Mouse (Mus musculus) heart, embryonic 10.5 days (tissue): Measurements from ENCODE around the gene Zfp654. TPM values are rescaled to one million over a fixed set of nuclear protein-coding genes. Genes with fewer than 3 reads are reported as not detected.

Source experiments
- DNase-seq: peaks from one replicate; pipeline ENCODE4 v3.0.0-alpha.2; 2017; ENCODE audit warnings: low spot score
- H3K27ac ChIP-seq: fragments of 300-500 bp; sonication (generic); 2 replicates; pipeline ENCODE4 v1.5.1; 2016; ENCODE audit warnings: mild to moderate bottlenecking
- H3K27me3 ChIP-seq: fragments of 300-500 bp; sonication (generic); 2 replicates; pipeline ENCODE4 v1.6.1; 2016; ENCODE audit warnings: mild to moderate bottlenecking; ENCODE audit not compliant: poor library complexity, insufficient read depth, severe bottlenecking
- H3K36me3 ChIP-seq: fragments of 300-500 bp; sonication (generic); 2 replicates; pipeline ENCODE4 v1.6.1; 2016; ENCODE audit warnings: mild to moderate bottlenecking, moderate library complexity
- H3K4me1 ChIP-seq: fragments of 300-500 bp; sonication (generic); 2 replicates; pipeline ENCODE4 v1.6.1; 2016; ENCODE audit warnings: mild to moderate bottlenecking
- H3K4me3 ChIP-seq: fragments of 300-500 bp; sonication (generic); 2 replicates; pipeline ENCODE4 v1.5.1; 2016; ENCODE audit warnings: mild to moderate bottlenecking, moderate library complexity
- H3K9me3 ChIP-seq: fragments of 300-500 bp; sonication (generic); 2 replicates; pipeline ENCODE4 v1.6.1; 2016; ENCODE audit warnings: mild to moderate bottlenecking, moderate library complexity
- WGBS: fragments of 180-500 bp; shearing (Covaris S2); methylation state at CpG from one replicate; pipeline ENCODE4 v1.1.7; 2016; 5-methylcytosine and 5-hydroxymethylcytosine counted together
- polyA plus RNA-seq: library from polyadenylated mRNA; unstranded; fragments of >200 nt; fragmentation: Nextera tagmentation; extraction: Ambion mirVana; gene quantifications from 2 replicates; pipeline ENCODE4 v1.2.1, GENCODE M21; 2016

The Zfp654 gene
- polyA plus RNA-seq, 1 experiment from 2014 or later, result 7.0 TPM

DNA sequence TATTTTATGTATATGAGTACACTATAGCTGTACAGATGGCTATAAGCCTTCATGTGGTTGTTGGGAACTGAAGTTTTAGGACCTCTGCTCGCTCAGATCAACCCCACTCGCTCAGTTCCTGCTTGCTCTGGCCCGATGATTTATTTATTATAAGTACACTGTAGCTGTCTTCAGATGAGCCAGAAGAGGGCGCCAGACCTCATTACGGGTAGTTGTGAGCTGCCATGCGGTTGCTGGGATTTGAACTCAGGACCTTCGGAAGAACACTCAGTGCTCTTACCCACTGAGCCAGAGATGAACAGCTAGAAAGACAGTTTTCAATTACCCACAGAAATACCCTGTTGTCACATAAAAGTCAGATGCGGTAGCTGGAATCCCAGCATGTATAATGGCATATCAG lies 5.5 kb downstream of the Zfp654 start:
- Histone ChIP-seq H3K27me3 (no peaks in the 10 kb centered on the region), H3K4me1 (0 out of 2 replicates have a peak, but pooled peaks cover 3% of the 10 kb centered on the region), H3K36me3 (no peaks in the 10 kb centered on the region), H3K9me3 (no peaks in the 10 kb centered on the region), H3K4me3 (no peak overlapping the region), H3K27ac (no peak overlapping the region)
- WGBS, result 89% methylated on average over 8 of the region's 8 CpGs
- DNase-seq, result no peak

DNA sequence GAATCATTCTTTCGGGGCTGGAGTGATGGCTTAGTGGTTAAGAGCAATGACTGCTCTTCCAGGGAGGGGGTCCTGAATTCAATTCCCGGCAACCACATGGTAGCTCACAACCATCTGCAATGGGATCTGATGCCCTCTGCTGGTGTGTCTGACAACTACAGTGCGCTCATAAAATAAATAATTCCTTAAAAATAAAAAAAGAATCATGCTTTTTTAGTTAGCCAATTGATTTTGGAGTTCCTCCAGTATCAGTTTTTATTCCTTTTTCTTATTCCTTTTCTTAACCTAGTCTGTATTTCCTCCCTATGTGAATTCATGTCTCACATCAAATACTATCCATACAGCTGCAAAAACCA lies 9.1 kb downstream of the Zfp654 start:
- 90% methylated on average over 3 of the region's 3 CpGs for WGBS

DNA sequence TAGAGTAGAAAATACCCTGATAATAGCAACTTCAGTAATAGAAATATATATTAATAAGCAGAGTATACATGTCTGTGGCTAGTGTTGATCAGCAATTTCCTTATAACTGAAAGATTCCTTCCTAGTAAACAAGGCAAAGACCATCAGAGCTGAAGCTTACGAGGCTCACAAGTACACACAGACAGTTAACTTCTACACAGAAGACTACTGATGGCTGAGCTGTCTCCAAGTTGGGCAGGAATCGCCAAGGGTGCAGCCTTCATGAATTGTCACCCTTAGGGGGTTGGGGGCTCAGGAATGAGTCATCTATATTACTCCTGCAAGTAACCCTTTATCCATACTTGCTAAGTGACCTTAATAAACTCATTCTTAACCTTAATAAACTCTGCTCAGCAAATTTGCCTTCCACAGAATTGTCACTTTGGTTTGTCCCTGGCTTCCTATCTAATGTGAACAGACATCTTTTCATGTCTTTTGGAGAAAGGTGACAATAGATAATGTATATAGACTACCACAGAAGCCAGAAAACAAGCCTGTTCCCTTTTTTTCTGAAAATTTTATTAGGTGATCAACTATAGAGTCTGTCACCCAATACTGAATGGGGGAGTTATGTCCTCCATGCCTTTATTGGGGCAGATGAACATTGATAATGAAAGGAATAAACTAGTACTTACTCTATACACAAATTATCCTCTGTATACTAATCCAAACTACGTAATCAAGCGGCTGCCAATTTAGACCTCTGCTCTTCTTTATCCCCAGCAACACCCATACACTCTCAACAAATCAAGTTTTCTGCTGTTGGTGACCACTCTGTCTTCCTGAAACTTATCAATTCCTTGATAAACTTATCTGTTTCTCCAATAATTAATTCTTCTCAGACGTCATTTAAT lies 9.7 kb downstream of the Zfp654 start:
- no peak for DNase-seq
- H3K27me3 ChIP-seq, result no peaks in the 10 kb centered on the region
- no peak overlapping the region for H3K27ac ChIP-seq
- no peaks in the 10 kb centered on the region for H3K36me3 ChIP-seq
- no peaks in the 10 kb centered on the region for H3K9me3 ChIP-seq
- 80% methylated on average over 5 of the region's 5 CpGs for WGBS
- H3K4me3 ChIP-seq, result no peak overlapping the region
- H3K4me1 ChIP-seq, result no peaks in the 10 kb centered on the region

More for the DNA sequence above, 9.1 kb downstream of the Zfp654 start:
- Histone ChIP-seq H3K27me3 (no peaks in the 10 kb centered on the region), H3K36me3 (no peaks in the 10 kb centered on the region), H3K9me3 (no peaks in the 10 kb centered on the region), H3K27ac (no peak overlapping the region), H3K4me1 (no peaks in the 10 kb centered on the region), H3K4me3 (no peak overlapping the region)
- DNase-seq, result no peak

DNA sequence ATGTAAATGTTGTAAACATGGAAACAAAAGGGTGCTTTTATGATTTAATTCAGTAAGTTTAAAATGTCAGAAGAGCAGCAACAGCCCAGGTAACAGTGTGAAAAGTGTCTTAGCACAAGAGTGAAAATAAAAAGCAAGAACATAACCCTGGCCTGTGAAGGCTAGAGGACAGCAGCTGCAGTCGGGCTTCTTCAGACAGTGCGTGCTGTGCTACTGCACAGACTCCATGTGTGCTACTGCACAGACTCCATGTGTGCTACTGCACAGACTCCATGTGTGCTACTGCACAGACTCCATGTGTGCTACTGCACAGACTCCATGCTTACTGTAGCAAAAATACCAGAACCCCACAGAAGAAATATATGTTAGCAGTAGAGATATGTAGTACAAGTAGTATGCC lies 14.7 kb downstream of the Zfp654 start:
- H3K36me3 ChIP-seq, result no peaks in the 10 kb centered on the region
- H3K4me3 ChIP-seq, result no peak overlapping the region
- DNase-seq, result no peak
- H3K27ac ChIP-seq, result no peak overlapping the region
- no peaks in the 10 kb centered on the region for H3K4me1 ChIP-seq
- H3K27me3 ChIP-seq, result no peaks in the 10 kb centered on the region
- H3K9me3 ChIP-seq, result no peaks in the 10 kb centered on the region
- 75% methylated on average over 2 of the region's 2 CpGs for WGBS

DNA sequence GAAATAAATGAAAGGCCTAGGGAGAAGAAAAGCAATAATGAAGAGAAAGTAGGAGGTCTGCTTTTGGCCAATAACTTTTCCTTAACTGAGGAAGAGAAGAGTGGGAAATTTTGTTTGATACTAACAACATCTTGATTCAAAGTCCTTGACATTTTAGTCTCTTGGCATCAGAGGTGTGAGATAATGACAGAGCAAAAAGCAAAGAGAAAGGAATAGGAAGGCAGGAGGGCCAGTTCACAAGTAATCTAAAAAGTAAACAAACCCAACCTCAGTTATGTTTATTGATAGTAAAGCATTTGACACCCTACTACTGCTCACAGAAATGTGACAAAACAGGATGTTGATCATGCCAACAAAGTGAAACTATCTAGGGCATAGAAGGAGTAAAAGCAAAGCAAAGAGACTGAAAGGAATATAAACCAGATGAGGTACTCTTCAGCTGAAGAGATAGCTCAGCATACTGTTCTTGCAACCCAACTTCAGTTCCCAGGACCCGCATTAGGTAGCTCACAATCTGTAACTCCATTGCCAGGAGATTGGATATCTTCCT lies 15.4 kb downstream of the Zfp654 start:
- no peaks in the 10 kb centered on the region for H3K9me3 ChIP-seq
- no peak overlapping the region for H3K27ac ChIP-seq
- no peaks in the 10 kb centered on the region for H3K4me1 ChIP-seq
- H3K36me3 ChIP-seq, result no peaks in the 10 kb centered on the region
- DNase-seq, result no peak
- H3K4me3 ChIP-seq, result no peak overlapping the region
- H3K27me3 ChIP-seq, result no peaks in the 10 kb centered on the region
- 42% methylated on average over 1 of the region's 1 CpGs for WGBS

DNA sequence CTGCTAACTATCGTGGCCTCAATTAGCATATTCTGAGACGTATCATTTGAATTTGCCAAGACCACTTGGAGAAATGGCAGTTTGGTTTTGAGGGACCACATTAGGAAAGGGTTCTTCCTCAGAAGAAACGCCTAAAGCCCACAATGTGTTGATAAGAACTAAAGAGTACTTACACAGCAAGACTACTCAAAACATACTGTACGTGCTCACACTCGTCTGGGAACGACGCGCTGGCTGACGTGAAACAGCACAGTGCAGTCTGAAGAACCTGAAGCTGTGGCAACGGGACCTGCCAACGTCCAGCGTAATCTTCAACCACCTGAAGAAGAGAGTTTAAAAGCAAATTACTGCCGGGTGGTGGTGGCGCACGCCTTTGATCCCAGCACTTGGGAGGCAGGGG lies 21.2 kb downstream of the Zfp654 start:
- H3K4me1 ChIP-seq, result no peaks in the 10 kb centered on the region
- no peak overlapping the region for H3K27ac ChIP-seq
- H3K36me3 ChIP-seq, result peaks cover 13% of the 10 kb centered on the region
- no peak overlapping the region for H3K4me3 ChIP-seq
- DNase-seq, result no peak
- 58% methylated on average over 15 of the region's 15 CpGs for WGBS
- no peaks in the 10 kb centered on the region for H3K27me3 ChIP-seq
- H3K9me3 ChIP-seq, result no peaks in the 10 kb centered on the region

DNA sequence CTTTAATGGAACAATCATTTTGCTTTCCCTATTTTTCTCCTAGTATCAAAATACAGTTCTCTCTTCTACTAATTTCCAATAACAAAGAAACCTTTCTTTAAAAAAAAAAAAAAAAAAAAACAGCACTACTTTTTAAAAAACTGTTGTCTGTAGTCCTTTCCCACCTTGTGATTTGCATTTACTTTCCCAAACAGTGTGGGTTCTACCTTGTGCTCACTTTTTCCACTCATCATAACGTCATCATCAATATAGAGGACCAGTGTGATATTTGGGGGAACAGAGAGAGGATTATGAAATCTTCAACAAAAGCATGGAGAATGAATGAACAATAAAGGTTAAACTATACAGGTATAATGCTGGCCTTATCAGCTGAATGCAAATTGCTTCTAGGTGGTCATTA lies 27.0 kb downstream of the Zfp654 start:
- no peaks in the 10 kb centered on the region for H3K27me3 ChIP-seq
- H3K4me1 ChIP-seq, result no peaks in the 10 kb centered on the region
- 90% methylated on average over 1 of the region's 1 CpGs for WGBS
- no peaks in the 10 kb centered on the region for H3K9me3 ChIP-seq
- no peak for DNase-seq
- no peak overlapping the region for H3K4me3 ChIP-seq
- H3K27ac ChIP-seq, result no peak overlapping the region
- H3K36me3 ChIP-seq, result peaks cover 11% of the 10 kb centered on the region

DNA sequence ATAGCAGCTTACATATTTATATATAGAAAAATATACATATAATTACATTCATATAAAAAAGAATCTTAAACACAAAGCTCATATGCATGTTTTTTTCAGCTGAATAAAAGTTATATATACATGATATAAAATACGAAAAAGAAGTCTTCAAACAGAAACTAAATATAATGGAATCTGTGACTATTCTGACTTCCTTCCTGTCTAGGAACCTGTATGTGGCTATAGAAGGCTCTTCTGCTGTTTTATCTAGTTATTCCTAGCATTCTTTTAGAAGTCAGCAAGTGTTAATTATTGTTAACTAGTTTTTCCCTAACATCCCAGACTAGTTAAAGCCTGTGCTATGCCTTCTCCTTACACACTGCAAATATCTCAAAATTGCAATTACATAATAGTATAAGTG lies 27.6 kb downstream of the Zfp654 start:
- no peak for DNase-seq
- WGBS, result 84% methylated on average over 1 of the region's 1 CpGs
- H3K27me3 ChIP-seq, result no peaks in the 10 kb centered on the region
- H3K27ac ChIP-seq, result no peak overlapping the region
- no peaks in the 10 kb centered on the region for H3K9me3 ChIP-seq
- no peaks in the 10 kb centered on the region for H3K4me1 ChIP-seq
- no peak overlapping the region for H3K4me3 ChIP-seq
- H3K36me3 ChIP-seq, result peaks cover 11% of the 10 kb centered on the region

DNA sequence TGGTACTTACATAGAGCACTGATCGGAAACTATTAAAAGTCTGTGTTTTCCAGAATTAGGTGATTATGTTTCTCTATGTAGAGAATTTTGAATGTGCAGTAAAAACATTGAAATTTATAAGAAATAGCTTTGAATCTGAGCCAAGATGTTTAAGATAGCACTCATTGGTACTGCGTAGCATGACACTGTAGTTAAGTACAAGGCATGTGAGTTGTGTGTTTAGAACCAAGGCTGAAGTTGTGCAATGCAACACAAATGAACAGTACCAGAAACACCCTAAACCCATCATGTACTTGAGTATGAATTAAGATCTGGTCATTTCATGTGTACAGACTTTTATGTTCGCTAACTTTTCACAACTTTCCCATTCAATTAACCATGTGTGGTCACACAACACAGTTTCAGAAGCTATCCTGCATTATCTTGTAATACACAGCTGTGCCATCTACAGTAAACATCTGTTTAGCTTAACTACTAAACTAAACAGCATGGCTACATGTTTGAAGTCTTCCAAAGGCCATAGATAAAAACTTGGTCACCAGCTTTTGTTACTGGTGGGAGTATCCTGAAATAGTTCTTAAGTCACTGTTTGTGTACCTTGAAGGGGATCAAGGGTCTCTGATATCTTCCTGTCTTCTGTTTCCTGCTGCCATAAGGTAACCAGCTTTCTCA lies 34.2 kb downstream of the Zfp654 start:
- DNase-seq, result no peak
- Histone ChIP-seq H3K27me3 (no peaks in the 10 kb centered on the region), H3K4me1 (no peaks in the 10 kb centered on the region), H3K36me3 (peaks cover 12% of the 10 kb centered on the region), H3K27ac (no peak overlapping the region), H3K4me3 (no peak overlapping the region), H3K9me3 (no peaks in the 10 kb centered on the region)
- WGBS, result 94% methylated on average over 3 of the region's 3 CpGs

DNA sequence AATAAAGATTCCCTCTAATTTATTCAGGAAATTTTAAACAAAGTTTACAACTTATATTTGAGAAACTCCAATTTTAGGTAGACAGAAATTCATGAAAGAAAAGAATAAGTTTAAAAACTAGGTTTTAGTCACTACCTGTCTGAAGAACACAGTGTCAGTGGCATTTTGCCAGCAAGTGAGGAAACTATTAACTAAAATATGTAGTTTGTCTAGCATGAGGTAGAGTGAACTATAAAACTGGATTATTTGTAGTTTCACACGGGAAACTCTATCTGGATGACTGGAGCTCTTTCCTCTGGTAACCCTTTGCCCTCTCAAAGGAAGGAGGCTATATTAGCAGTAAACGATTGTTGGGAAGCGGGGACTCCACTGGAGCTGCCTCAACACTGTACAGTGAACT lies 48.4 kb downstream of the Zfp654 start:
- Histone ChIP-seq H3K4me3 (no peak overlapping the region), H3K4me1 (no peaks in the 10 kb centered on the region), H3K27ac (no peak overlapping the region), H3K36me3 (peaks cover 16% of the 10 kb centered on the region), H3K27me3 (no peaks in the 10 kb centered on the region), H3K9me3 (no peaks in the 10 kb centered on the region)
- WGBS, result 87% methylated on average over 3 of the region's 3 CpGs
- DNase-seq, result no peak

DNA sequence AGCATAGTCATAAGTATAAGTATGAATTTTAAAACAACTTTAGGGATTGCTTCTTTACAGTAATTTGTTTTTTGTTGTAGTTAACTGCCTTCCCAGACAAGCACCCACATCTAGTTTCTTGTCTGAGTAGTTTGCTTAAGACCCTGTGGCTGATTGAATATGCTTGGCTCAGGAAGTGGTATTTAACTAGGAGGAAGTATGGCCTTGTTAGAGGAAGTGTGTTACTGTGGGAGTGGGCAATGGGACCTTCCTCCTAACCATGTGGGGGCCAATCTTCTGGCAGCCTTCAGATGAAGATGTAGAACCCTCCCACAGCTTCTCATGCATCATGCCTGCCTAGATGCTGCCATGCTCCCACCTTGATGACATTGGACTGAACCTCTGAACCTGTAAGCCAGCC lies 49.8 kb downstream of the Zfp654 start:
- H3K9me3 ChIP-seq, result no peaks in the 10 kb centered on the region

DNA sequence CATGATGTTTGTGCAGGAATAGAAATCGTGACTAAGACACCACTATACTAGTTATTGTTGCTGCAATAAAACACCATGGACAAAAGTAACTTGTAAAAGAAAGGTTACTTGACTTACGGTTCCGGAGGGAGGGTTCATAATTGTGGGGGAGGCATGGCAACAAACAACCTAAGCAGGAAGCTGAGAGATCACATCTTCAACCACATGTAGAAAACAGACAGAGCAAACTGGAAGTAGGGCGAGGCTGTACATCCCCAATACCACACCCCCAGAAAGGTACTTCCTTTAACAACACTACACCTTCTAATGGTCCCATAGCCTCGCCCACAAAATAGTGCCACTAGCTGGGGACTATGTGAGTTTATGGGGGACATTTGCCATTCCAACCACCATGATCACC lies 51.1 kb downstream of the Zfp654 start:
- no peak overlapping the region for H3K27ac ChIP-seq
- no peak overlapping the region for H3K4me3 ChIP-seq
- no peaks in the 10 kb centered on the region for H3K4me1 ChIP-seq
- no peak for DNase-seq
- H3K9me3 ChIP-seq, result no peaks in the 10 kb centered on the region
- no peaks in the 10 kb centered on the region for H3K27me3 ChIP-seq
- H3K36me3 ChIP-seq, result peaks cover 11% of the 10 kb centered on the region
- 94% methylated on average over 5 of the region's 5 CpGs for WGBS

More for the DNA sequence above, 49.8 kb downstream of the Zfp654 start:
- no peaks in the 10 kb centered on the region for H3K27me3 ChIP-seq
- DNase-seq, result no peak
- no peaks in the 10 kb centered on the region for H3K4me1 ChIP-seq
- H3K4me3 ChIP-seq, result no peak overlapping the region
- peaks cover 16% of the 10 kb centered on the region for H3K36me3 ChIP-seq
- H3K27ac ChIP-seq, result no peak overlapping the region

DNA sequence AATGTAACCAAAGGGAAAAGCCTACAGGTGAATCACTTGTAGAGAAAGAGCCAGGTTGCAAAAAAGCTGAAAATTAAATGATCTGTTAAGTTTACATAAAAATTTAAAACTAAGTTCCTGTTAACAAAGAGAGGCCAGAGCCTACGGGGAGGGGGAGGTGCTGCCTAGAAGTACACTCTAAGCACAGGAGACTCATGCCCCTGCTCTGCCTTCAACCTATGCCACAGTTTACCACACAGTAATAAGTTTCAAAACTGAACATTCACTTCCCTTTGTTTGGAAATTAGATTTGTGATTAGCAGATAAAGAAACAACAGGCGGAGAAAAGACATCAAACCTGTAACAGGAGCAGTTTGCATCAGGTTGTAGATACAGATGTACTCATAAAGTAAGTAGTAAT lies 56.6 kb downstream of the Zfp654 start:
- Histone ChIP-seq H3K4me1 (no peaks in the 10 kb centered on the region), H3K36me3 (peaks cover 2% of the 10 kb centered on the region; the same call in 1 of the 2 replicates), H3K9me3 (no peaks in the 10 kb centered on the region), H3K4me3 (no peak overlapping the region), H3K27me3 (no peaks in the 10 kb centered on the region), H3K27ac (no peak overlapping the region)
- no peak for DNase-seq
- WGBS, result 90% methylated on average over 2 of the region's 2 CpGs
